Mouse (Mus musculus) E14TG2a.4 (cell line): ENCODE measurements around the gene Adarb1.

ENCODE experiments used
- CTCF ChIP-seq: conservative IDR thresholded peaks from 2 replicates; pipeline ENCODE4 v1.5.1; 2014; ENCODE audit warnings: low read length
- NANOG ChIP-seq: IDR thresholded peaks from 2 replicates; pipeline ENCODE4 v1.6.1; 2014; ENCODE audit warnings: borderline replicate concordance, low read length, mixed read lengths
- POU5F1 ChIP-seq: IDR thresholded peaks from 2 replicates; pipeline ENCODE4 v1.6.1; 2014; ENCODE audit warnings: low read length, borderline replicate concordance

DNA sequence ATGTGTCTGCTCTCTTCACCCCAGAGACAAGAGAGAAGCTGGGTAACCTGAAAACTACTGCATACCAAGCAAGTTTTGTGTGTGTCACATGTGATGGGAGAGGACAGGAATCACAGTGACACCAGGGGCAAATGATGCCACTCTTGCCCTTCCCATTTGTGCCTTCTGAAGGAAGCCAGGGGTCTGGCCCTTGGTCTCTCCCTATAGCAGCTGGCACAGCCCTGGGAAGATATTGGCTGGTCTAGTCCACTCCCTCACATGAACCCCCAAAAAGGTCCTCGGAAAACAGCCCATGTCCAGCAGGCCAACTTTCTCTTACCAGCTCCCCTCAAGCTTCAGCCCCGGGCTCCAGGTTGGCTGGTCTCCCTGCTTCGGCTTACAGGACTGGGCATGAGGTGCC lies 113.7 kb downstream of the Adarb1 start:
- TF ChIP-seq CTCF (no peak), NANOG (no peak), POU5F1 (no peak)
